Mouse (Mus musculus): ENCODE measurements around the gene Pla1a.

Pla1a gene

GRCm38 (mm10) chr16:38369000-38369399, 63.9 kb downstream of the Pla1a start:
- DNase-seq (ENCODE audit: low spot score in 2 of 2) = no peak

- DNase-seq (ENCODE audit: low spot score in 2 of 2) = peak; percentile 33 to 62
These were observed 64.6 kb downstream of the Pla1a start for GRCm38 (mm10) chr16:38368336-38368735.

GRCm38 (mm10) chr16:38366231-38366630, 66.7 kb downstream of the Pla1a start:
- DNase-seq (ENCODE audit: low spot score in 2 of 2) = no peak

- DNase-seq (ENCODE audit: low spot score in 2 of 2) = no peak
These were observed 67.6 kb downstream of the Pla1a start for GRCm38 (mm10) chr16:38365390-38365789.

- DNase-seq (ENCODE audit: low spot score in 2 of 2) = no peak
These were observed 69.3 kb downstream of the Pla1a start for GRCm38 (mm10) chr16:38363657-38364056.

- DNase-seq (ENCODE audit: low spot score in 2 of 2) = no peak
These were observed 69.7 kb downstream of the Pla1a start for GRCm38 (mm10) chr16:38363256-38363595.

- no peak for DNase-seq (ENCODE audit: low spot score in 2 of 2)
These were observed 70.3 kb downstream of the Pla1a start for GRCm38 (mm10) chr16:38362493-38363255.

GRCm38 (mm10) chr16:38361933-38362332, 71.0 kb downstream of the Pla1a start, which contains the start of gene Popdc2:
Gene Popdc2 (plus strand): TSS chr16:38362209.
- DNase-seq (ENCODE audit: low spot score in 2 of 2) = no peak

GRCm38 (mm10) chr16:38360317-38360716, 72.6 kb downstream of the Pla1a start:
- DNase-seq (ENCODE audit: low spot score in 2 of 2) = no peak

- no peak for DNase-seq (ENCODE audit: low spot score in 2 of 2)
These were observed 73.1 kb downstream of the Pla1a start for GRCm38 (mm10) chr16:38359857-38360256.

- no peak for DNase-seq (ENCODE audit: low spot score in 2 of 2)
These were observed 73.7 kb downstream of the Pla1a start for GRCm38 (mm10) chr16:38359241-38359640.

GRCm38 (mm10) chr16:38358256-38358812, 74.6 kb downstream of the Pla1a start:
- DNase-seq (ENCODE audit: low spot score in 2 of 2) = no peak

- DNase-seq (ENCODE audit: low spot score in 2 of 2) = no peak
These were observed 78.6 kb downstream of the Pla1a start for GRCm38 (mm10) chr16:38354185-38354913.

- DNase-seq (ENCODE audit: low spot score in 2 of 2) = no peak
These were observed 79.3 kb downstream of the Pla1a start for GRCm38 (mm10) chr16:38353642-38354041.

GRCm38 (mm10) chr16:38352851-38353250, 80.1 kb downstream of the Pla1a start:
- no peak for DNase-seq (ENCODE audit: low spot score in 2 of 2)

- DNase-seq (ENCODE audit: low spot score in 2 of 2) = no peak
These were observed 80.9 kb downstream of the Pla1a start for GRCm38 (mm10) chr16:38352031-38352430.

- no peak for DNase-seq (ENCODE audit: low spot score in 2 of 2)
These were observed 82.0 kb downstream of the Pla1a start for GRCm38 (mm10) chr16:38350939-38351338.

GRCm38 (mm10) chr16:38350361-38350855, 82.5 kb downstream of the Pla1a start:
- no peak for DNase-seq (ENCODE audit: low spot score in 2 of 2)

- no peak for DNase-seq (ENCODE audit: low spot score in 2 of 2)
These were observed 83.1 kb downstream of the Pla1a start for GRCm38 (mm10) chr16:38349881-38350280.

- DNase-seq (ENCODE audit: low spot score in 2 of 2) = no peak
These were observed 84.7 kb downstream of the Pla1a start for GRCm38 (mm10) chr16:38348217-38348761.

GRCm38 (mm10) chr16:38347588-38347987, 85.4 kb downstream of the Pla1a start:
- no peak for DNase-seq (ENCODE audit: low spot score in 2 of 2)

Data from frontal cortex, postnatal 25 days (tissue).